Mouse (Mus musculus) heart, postnatal 14 days (tissue): Measurements from ENCODE around the gene Rab14. TPM values are rescaled to one million over a fixed set of nuclear protein-coding genes. Genes with fewer than 3 reads are reported as not detected.

Experiments used
- DNase-seq, 2 experiments: peaks; one replicate each; pipeline ENCODE4 v3.0.0; 2021 to 2022
- intact Hi-C: fragments of 180-260 bp; cut with DNase I; formaldehyde crosslinking; loops from one replicate; pipeline ENCODE4 v1.15.1; 2025
- total RNA-seq, 2 experiments: library from RNA; stranded (reverse); gene quantifications; 2 replicates each; pipeline ENCODE4 v1.2.3; 2021

Rab14 gene
- total RNA-seq, 2 experiments from 2014 or later = 134 to 139 TPM

GRCm38 (mm10) chr2:35160206-35160605 lies 40.7 kb downstream of the Rab14 start:
- DNase-seq = no peak
- intact Hi-C loops = no loop called here

GRCm38 (mm10) chr2:35158358-35158757 lies 42.6 kb downstream of the Rab14 start:
- intact Hi-C loops = no loop called here
- DNase-seq = no peak

- intact Hi-C loops = no loop called here
- no peak for DNase-seq
Observed at GRCm38 (mm10) chr2:35157836-35158235, 43.1 kb downstream of the Rab14 start.

- no peak for DNase-seq
- intact Hi-C loops = no loop called here
Observed at GRCm38 (mm10) chr2:35156985-35157384, 43.9 kb downstream of the Rab14 start.

GRCm38 (mm10) chr2:35153844-35154554 lies 46.9 kb downstream of the Rab14 start:
- intact Hi-C loops = no loop called here
- no peak for DNase-seq

GRCm38 (mm10) chr2:35153179-35153578 lies 47.7 kb downstream of the Rab14 start:
- no peak for DNase-seq
- intact Hi-C loops = no loop called here

GRCm38 (mm10) chr2:35151303-35151882 lies 49.5 kb downstream of the Rab14 start:
- no peak for DNase-seq
- intact Hi-C loops = no loop called here

- intact Hi-C loops = no loop called here
- DNase-seq = no peak
Observed at GRCm38 (mm10) chr2:35148806-35149205, 52.1 kb downstream of the Rab14 start.

GRCm38 (mm10) chr2:35141673-35142072 lies 59.2 kb downstream of the Rab14 start:
- intact Hi-C loops = no loop called here
- DNase-seq = no peak

- DNase-seq = no peak
- intact Hi-C loops = no loop called here
Observed at GRCm38 (mm10) chr2:35138576-35138975, 62.3 kb downstream of the Rab14 start.

GRCm38 (mm10) chr2:35133891-35134290 lies 67.0 kb downstream of the Rab14 start:
- DNase-seq = no peak
- intact Hi-C loops = loop anchor here (5.0 kb wide), 1 partner anchor 63 kb away; no protein-coding TSS in a partner anchor

GRCm38 (mm10) chr2:35132662-35133055 lies 68.3 kb downstream of the Rab14 start:
- DNase-seq = no peak
- intact Hi-C loops = loop anchor here (5.0 kb wide), 1 partner anchor 65 kb away; no protein-coding TSS in a partner anchor

- DNase-seq = peak; percentile 94 to 97
- intact Hi-C loops = loop anchor here (5.0 kb wide), 1 partner anchor 65 kb away; no protein-coding TSS in a partner anchor
Observed at GRCm38 (mm10) chr2:35131991-35132661, 68.8 kb downstream of the Rab14 start.

- intact Hi-C loops = loop anchor here (5.0 kb wide), 1 partner anchor 66 kb away; no protein-coding TSS in a partner anchor
- DNase-seq = no peak
Observed at GRCm38 (mm10) chr2:35131491-35131890, 69.4 kb downstream of the Rab14 start.

Other genes with a start within 250 kb of the Rab14 start
- gene Traf1, start 239.3 kb downstream of the Rab14 start, total RNA-seq = 1 to 10 TPM; 1.3 to 1.7 TPM
- gene Hc, start 139.7 kb downstream of the Rab14 start, total RNA-seq = not detected
- under 1 TPM; 0.12 to 0.22 TPM for gene AI182371, start 99.6 kb downstream of the Rab14 start, total RNA-seq
- 1 to 10 TPM; 8.7 to 9.2 TPM for gene Cntrl, start 91.6 kb downstream of the Rab14 start, total RNA-seq
- gene Gsn, start 55.3 kb upstream of the Rab14 start, total RNA-seq = 100 to 1,000 TPM; 271 to 430 TPM
- gene Stom, start 135.9 kb upstream of the Rab14 start, total RNA-seq = 10 to 100 TPM; 65.0 to 72.0 TPM
- gene 4930568D16Rik, start 166.6 kb upstream of the Rab14 start, total RNA-seq = not detected
- gene 4930402F06Rik, start 196.1 kb upstream of the Rab14 start, total RNA-seq = not detected